Mouse (Mus musculus): ENCODE data around the gene Lmtk2. TPM values are rescaled to one million over a fixed set of nuclear protein-coding genes. Genes with fewer than 3 reads are reported as not detected.

Lmtk2 gene
- total and polyA plus RNA-seq, 2 experiments from 2014 or later = 2.5 to 19.5 TPM

DNA sequence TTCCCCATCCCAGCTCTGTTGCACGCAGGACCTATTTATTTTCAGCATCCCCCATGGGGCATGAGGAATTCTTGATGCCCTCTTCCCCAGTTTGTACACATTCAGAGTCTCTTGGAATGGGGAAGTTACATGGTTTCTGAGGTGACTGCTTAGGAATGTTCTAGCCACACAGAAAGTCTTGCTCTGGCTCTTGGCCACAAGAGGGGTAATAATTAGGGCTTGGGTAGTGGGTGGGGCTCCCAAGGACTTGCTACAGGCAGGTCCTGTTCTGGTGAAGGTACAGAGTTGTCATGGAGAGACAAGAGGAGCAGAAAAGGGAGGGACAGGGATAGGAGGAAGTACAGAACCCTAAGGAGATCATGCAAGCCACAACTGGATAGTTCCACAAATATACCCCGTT, 34.2 kb upstream of the Lmtk2 start:
- WGBS = 64% methylated on average over 2 of the region's 2 CpGs
- no peak for DNase-seq (ENCODE audit: low spot score)
- Histone ChIP-seq H3K36me3 (replicated peaks; ENCODE audit: control insufficient read depth, insufficient read depth, low read length) (no peaks in the 10 kb centered on the region), H3K4me1 (ENCODE audit: control insufficient read depth, insufficient read depth) (no peaks in the 10 kb centered on the region), H3K27ac (ENCODE audit: low read depth) (no peak overlapping the region), H3K27me3 (ENCODE audit: control insufficient read depth, insufficient read depth, low read length) (no peaks in the 10 kb centered on the region), H3K9me3 (replicated peaks; ENCODE audit: control insufficient read depth, low read length) (no peaks in the 10 kb centered on the region), H3K9ac (replicated peaks; ENCODE audit: low read depth, low read length) (no peak overlapping the region), H3K4me3 (ENCODE audit: low read depth, low read length) (no peak overlapping the region), H3K4me2 (ENCODE audit: low read depth, low read length) (no peak overlapping the region)
- TF ChIP-seq CTCF (IDR thresholded peaks at IDR 0.05; ENCODE audit: low read depth) (no peak), EP300 (IDR thresholded peaks at IDR 0.05; ENCODE audit: low read depth) (no peak)
- no peak for ATAC-seq (ENCODE audit: insufficient read depth, low read depth)

DNA sequence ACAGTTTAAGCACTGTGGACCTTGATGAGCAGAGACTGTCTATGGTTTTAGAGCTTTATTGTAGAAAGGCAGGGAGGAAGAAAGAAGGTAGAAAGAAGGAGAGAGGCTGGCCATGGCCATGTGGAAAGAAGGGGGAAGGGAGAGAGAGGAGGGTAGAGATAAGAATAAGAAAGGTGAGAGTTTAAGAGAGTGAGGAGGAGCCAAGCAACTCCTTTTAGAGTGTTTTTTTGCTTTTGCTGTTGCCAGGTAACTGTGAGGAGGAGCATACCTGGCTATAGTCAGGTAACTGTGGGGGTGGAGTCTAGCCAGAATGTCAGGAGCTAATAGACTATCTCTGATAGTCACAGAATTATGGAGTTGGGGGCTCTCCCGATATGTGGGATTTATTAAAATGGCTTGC, 30.2 kb upstream of the Lmtk2 start:
- WGBS = 76% methylated on average over 1 of the region's 1 CpGs

DNA sequence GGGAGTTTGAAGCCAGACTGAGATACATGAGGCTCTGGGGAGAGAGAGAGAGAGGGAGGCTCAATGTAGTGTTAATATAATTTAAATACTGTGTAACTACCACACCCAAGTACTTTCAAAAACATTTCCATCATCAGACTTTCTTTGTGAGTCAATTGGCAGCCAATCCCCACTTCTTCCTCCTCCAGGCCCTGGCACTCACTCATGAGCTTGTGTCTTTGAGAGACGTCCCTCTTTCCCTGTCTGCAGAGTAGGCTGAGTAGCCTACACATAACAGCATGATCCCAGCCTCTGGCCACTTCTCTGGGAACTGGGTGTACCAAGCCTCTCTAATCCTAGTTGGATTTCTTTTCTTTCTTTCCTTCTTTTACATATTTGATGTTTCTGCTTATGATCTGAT, 29.0 kb upstream of the Lmtk2 start:
- no peak for TF ChIP-seq EP300 (IDR thresholded peaks at IDR 0.05; ENCODE audit: low read depth)
- no peak for TF ChIP-seq CTCF (IDR thresholded peaks at IDR 0.05; ENCODE audit: low read depth)
- DNase-seq (ENCODE audit: low spot score) (no peak), ATAC-seq (ENCODE audit: insufficient read depth, low read depth) (no peak)
- 45% methylated on average over 1 of the region's 1 CpGs for WGBS
- Histone ChIP-seq H3K9me3 (replicated peaks; ENCODE audit: control insufficient read depth, low read length) (no peaks in the 10 kb centered on the region), H3K36me3 (replicated peaks; ENCODE audit: control insufficient read depth, insufficient read depth, low read length) (no peaks in the 10 kb centered on the region), H3K4me1 (ENCODE audit: control insufficient read depth, insufficient read depth) (no peaks in the 10 kb centered on the region), H3K9ac (replicated peaks; ENCODE audit: low read depth, low read length) (no peak overlapping the region), H3K27me3 (ENCODE audit: control insufficient read depth, insufficient read depth, low read length) (no peaks in the 10 kb centered on the region), H3K4me3 (ENCODE audit: low read depth, low read length) (no peak overlapping the region), H3K4me2 (ENCODE audit: low read depth, low read length) (no peak overlapping the region), H3K27ac (ENCODE audit: low read depth) (no peak overlapping the region)

More for the DNA sequence above, 30.2 kb upstream of the Lmtk2 start:
- no peaks in the 10 kb centered on the region for H3K4me1 ChIP-seq (ENCODE audit: control insufficient read depth, insufficient read depth)
- H3K27me3 ChIP-seq (ENCODE audit: control insufficient read depth, insufficient read depth, low read length) = no peaks in the 10 kb centered on the region
- H3K36me3 ChIP-seq (replicated peaks; ENCODE audit: control insufficient read depth, insufficient read depth, low read length) = no peaks in the 10 kb centered on the region
- DNase-seq (ENCODE audit: low spot score) (no peak), ATAC-seq (ENCODE audit: insufficient read depth, low read depth) (no peak)
- no peak overlapping the region for H3K27ac ChIP-seq (ENCODE audit: low read depth)
- TF ChIP-seq EP300 (IDR thresholded peaks at IDR 0.05; ENCODE audit: low read depth) = no peak
- no peak for TF ChIP-seq CTCF (IDR thresholded peaks at IDR 0.05; ENCODE audit: low read depth)
- no peak overlapping the region for H3K9ac ChIP-seq (replicated peaks; ENCODE audit: low read depth, low read length)
- H3K4me2 ChIP-seq (ENCODE audit: low read depth, low read length) = no peak overlapping the region
- H3K4me3 ChIP-seq (ENCODE audit: low read depth, low read length) = no peak overlapping the region
- no peaks in the 10 kb centered on the region for H3K9me3 ChIP-seq (replicated peaks; ENCODE audit: control insufficient read depth, low read length)

DNA sequence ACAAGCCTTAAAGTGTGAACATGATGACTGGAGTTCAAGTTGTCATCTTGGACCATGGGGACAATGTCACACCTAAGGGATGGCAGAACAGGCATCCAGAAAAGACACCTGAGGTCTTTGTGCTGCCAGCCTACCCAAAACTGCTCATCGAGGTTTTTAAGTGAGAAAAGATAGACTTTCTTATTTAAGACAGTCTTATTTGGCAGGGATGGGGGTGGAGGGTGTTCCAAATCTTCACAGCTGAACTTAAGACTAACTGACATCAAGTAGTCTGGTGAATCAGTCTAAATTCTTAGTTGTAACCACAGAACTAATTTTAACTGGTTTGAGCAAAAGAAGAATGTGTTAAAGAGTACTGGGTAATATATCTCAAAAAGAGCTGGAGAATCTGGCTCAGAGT, 22.7 kb upstream of the Lmtk2 start:
- Histone ChIP-seq H3K9ac (replicated peaks; ENCODE audit: low read depth, low read length) (no peak overlapping the region), H3K4me2 (ENCODE audit: low read depth, low read length) (no peak overlapping the region), H3K27me3 (ENCODE audit: control insufficient read depth, insufficient read depth, low read length) (no peaks in the 10 kb centered on the region), H3K9me3 (replicated peaks; ENCODE audit: control insufficient read depth, low read length) (0 out of 2 replicates have a peak, but pooled peaks cover 5% of the 10 kb centered on the region), H3K4me3 (ENCODE audit: low read depth, low read length) (no peak overlapping the region), H3K36me3 (replicated peaks; ENCODE audit: control insufficient read depth, insufficient read depth, low read length) (no peaks in the 10 kb centered on the region), H3K4me1 (ENCODE audit: control insufficient read depth, insufficient read depth) (no peaks in the 10 kb centered on the region), H3K27ac (ENCODE audit: low read depth) (no peak overlapping the region)
- ATAC-seq (ENCODE audit: insufficient read depth, low read depth) (no peak), DNase-seq (ENCODE audit: low spot score) (no peak)
- no peak for TF ChIP-seq CTCF (IDR thresholded peaks at IDR 0.05; ENCODE audit: low read depth)
- no peak for TF ChIP-seq EP300 (IDR thresholded peaks at IDR 0.05; ENCODE audit: low read depth)
- 47% methylated on average over 1 of the region's 1 CpGs for WGBS

DNA sequence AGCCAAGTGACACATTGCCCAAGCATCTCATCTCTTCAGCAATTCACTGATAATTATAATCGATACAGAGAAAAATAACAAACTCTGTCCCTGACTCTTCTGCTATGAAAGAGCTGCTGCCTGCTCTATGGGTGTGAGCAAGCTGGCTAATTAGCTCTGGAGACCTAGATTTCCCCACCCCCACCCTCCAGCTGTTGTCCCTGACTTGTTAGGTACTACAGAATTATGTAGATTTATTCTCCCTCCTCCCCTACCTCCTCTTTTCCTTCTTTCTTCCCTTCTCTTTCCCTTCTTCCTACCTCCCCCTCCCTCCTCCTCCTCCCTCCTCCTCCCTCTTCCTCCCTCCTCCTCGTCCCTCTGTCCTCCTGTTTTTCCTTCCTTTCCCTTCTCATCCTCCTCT, 19.4 kb upstream of the Lmtk2 start:
- Histone ChIP-seq H3K27ac (ENCODE audit: low read depth) (no peak overlapping the region), H3K36me3 (replicated peaks; ENCODE audit: control insufficient read depth, insufficient read depth, low read length) (no peaks in the 10 kb centered on the region), H3K4me1 (ENCODE audit: control insufficient read depth, insufficient read depth) (no peaks in the 10 kb centered on the region), H3K27me3 (ENCODE audit: control insufficient read depth, insufficient read depth, low read length) (no peaks in the 10 kb centered on the region), H3K9ac (replicated peaks; ENCODE audit: low read depth, low read length) (no peak overlapping the region), H3K4me3 (ENCODE audit: low read depth, low read length) (no peak overlapping the region), H3K9me3 (replicated peaks; ENCODE audit: control insufficient read depth, low read length) (0 out of 2 replicates have a peak, but pooled peaks cover 5% of the 10 kb centered on the region), H3K4me2 (ENCODE audit: low read depth, low read length) (no peak overlapping the region)
- whole genome bisulfite sequencing = 43% methylated on average over 2 of the region's 2 CpGs
- DNase-seq (ENCODE audit: low spot score) = no peak
- no peak for ATAC-seq (ENCODE audit: insufficient read depth, low read depth)
- TF ChIP-seq CTCF (IDR thresholded peaks at IDR 0.05; ENCODE audit: low read depth) (no peak), EP300 (IDR thresholded peaks at IDR 0.05; ENCODE audit: low read depth) (no peak)

- H3K9me3 ChIP-seq (replicated peaks; ENCODE audit: control insufficient read depth, low read length) = 0 out of 2 replicates have a peak, but pooled peaks cover 5% of the 10 kb centered on the region
- 81% methylated on average over 5 of the region's 5 CpGs for WGBS
- ATAC-seq (ENCODE audit: insufficient read depth, low read depth) = no peak
- H3K9ac ChIP-seq (replicated peaks; ENCODE audit: low read depth, low read length) = no peak overlapping the region
- no peak overlapping the region for H3K27ac ChIP-seq (ENCODE audit: low read depth)
- no peak overlapping the region for H3K4me3 ChIP-seq (ENCODE audit: low read depth, low read length)
- TF ChIP-seq CTCF (IDR thresholded peaks at IDR 0.05; ENCODE audit: low read depth) (no peak), EP300 (IDR thresholded peaks at IDR 0.05; ENCODE audit: low read depth) (no peak)
- no peaks in the 10 kb centered on the region for H3K4me1 ChIP-seq (ENCODE audit: control insufficient read depth, insufficient read depth)
- H3K27me3 ChIP-seq (ENCODE audit: control insufficient read depth, insufficient read depth, low read length) = no peaks in the 10 kb centered on the region
- DNase-seq (ENCODE audit: low spot score) = no peak
- no peak overlapping the region for H3K4me2 ChIP-seq (ENCODE audit: low read depth, low read length)
- H3K36me3 ChIP-seq (replicated peaks; ENCODE audit: control insufficient read depth, insufficient read depth, low read length) = no peaks in the 10 kb centered on the region
Measured at GRCm38 (mm10) chr5:144082006-144082405, 18.2 kb upstream of the Lmtk2 start.
